Mouse (Mus musculus) B cell, adult 2 months (primary cell): ENCODE results near the gene Atp8a2.
"Not testable (repeated sequence)": the region's sequence is repeated elsewhere in the genome, so short reads cannot be mapped to it uniquely, and the experiment has no call there.

Experiments
- DNase-seq, 2 experiments: peaks; one replicate each; pipeline ENCODE4 v3.0.0; 2022

The Atp8a2 gene

DNA sequence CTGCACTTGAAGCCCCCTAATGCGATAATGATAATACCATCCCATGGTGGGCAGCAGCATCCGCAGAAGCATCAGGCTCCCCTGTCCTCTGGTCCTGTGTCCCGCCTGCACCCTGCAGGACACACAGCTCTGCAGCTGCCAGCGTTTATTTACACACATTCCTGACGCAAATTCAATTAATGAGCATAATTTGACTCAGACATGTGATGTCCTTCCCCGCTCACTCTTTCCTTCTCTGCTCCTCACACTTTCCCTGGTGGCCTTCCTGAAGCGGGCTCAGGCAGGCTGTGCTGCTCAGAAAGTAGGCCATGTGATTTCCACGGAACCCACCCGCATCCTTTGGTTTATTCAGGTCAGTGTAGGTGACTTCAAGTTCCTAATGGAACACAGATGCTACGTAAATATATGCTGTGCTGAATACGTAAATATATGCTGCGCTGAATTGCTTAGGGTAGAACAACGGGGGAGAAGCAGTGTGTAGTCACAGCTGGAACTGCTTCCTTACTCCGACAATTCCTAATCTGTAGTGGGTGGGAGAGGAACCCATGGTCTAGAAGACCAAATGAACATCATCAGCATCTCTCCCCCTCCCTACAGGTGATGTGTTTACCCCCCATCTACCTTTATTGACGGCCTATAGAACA is 437.7 kb downstream of the Atp8a2 start:
- no peak for DNase-seq

DNA sequence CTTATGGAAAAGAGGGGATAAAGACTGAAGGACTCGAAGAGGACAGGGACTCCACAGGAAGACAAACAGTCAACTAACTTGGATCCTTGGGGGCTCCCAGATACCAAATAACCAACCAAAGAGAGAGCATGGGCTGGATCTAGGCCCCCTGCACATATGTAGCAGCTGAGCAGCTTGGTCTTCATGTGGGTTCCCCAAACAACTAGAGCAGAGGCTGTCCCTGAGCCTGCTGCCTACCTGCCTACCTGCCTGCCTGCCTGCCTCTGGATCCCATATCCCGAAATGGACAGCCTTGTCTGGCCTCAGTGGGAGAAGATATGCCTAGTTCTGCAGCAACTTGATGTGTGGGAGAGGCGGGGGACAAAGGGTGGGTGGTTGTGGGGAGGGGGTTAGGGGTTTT is 444.6 kb downstream of the Atp8a2 start:
- DNase-seq = no peak

DNA sequence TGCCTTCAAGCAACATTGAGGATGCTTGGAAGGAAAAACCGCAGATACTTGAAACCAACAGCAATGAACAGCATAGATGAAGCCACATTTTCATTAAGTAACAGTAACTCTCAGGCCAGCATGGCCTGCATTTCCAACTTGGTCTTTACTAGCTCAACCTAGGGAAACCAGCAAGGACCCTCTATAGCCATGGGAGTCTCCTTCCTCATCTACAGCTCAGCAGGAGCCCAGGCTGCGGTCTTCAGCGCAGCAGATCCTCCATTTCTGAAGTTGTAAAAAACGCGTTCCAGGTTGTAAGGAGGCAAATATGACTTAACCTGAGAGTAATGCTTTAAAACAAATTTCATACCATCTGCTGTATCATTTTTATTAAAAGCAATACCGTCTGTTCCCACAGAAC is 447.0 kb downstream of the Atp8a2 start:
- no peak for DNase-seq

DNA sequence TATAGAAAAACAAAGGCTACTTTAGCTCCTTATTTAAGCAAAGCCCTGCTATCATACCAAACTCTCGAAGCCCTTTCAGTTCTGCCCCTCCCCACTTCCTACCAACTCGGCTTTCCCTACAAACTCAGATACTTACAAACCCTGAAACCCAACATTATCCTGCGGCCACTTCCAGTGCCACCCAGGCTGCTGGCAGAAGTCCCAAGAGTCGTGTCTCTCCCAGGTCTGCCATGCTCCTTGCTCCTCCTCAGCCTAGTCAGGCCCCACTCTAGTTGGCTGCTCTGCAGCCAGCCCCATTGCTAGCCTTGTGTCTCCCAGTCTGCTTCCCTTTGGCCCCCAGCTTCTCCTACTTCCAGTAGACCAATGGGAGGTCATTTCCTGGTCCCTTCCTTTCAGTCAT is 451.3 kb downstream of the Atp8a2 start:
- DNase-seq = no peak

DNA sequence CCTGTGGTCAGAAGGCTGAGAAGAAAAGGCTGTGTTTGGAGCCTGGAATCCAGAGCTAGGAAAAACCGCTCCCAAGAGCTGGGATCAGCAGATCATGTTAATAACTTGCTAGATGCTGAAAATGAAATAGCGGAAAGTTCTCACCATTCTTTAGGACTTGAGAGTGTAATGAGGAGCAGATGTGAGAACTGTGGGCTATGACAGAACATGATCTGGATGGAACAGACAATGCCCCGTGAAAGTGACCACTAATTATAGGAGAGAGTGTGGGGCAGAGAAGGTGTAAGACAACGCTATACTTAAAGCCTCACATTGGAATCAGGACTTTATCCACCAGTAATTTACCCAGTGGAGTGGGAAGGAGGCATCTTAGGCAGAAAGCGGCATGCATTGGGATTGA is 455.2 kb downstream of the Atp8a2 start:
- DNase-seq = no peak

DNA sequence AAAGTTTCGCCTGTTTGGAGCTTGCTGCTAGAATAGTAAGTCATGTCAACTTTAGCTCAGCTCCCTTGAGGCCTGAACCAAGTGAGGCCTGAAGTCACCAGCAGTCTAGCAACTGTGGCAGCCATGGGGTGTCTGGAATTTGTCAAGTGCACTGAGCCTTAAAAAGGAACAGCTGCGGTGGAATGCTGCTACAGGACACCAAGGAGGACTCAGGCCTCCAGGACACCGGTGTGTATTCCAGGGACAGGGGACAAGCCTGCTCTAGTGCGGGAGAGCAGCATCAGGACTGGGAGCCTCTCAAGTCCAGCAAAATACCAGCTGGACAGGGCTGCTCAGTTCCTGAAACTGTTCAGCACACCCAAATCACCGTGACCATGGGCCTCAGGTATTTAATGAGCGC is 457.5 kb downstream of the Atp8a2 start:
- DNase-seq = no peak

DNA sequence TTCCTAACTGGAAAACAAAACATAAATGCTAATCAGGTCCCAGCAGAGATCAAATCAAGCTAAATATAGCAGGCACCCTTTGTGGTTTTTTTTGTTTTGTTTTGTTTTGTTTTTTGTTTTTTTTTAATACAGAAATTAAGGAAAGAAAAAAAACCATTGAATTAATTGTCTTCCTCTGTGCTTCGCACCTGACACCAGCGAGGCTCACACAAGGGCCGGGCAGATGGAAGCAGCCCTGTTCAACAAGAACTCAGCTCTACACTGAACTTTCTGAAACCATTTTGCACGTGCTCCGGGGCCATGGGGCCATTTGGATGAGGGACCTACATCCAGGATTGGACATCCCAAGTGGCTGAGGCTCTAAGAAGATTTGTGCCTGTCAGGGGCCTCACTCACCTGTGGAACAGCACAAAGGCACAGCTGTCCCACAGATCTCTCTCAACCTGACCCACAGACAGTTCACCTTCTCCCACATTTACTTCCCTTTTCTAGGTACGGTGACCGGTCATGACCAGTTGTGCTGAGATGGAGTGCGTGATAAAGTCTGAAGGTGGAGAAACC is 459.2 kb downstream of the Atp8a2 start:
- DNase-seq = no peak

DNA sequence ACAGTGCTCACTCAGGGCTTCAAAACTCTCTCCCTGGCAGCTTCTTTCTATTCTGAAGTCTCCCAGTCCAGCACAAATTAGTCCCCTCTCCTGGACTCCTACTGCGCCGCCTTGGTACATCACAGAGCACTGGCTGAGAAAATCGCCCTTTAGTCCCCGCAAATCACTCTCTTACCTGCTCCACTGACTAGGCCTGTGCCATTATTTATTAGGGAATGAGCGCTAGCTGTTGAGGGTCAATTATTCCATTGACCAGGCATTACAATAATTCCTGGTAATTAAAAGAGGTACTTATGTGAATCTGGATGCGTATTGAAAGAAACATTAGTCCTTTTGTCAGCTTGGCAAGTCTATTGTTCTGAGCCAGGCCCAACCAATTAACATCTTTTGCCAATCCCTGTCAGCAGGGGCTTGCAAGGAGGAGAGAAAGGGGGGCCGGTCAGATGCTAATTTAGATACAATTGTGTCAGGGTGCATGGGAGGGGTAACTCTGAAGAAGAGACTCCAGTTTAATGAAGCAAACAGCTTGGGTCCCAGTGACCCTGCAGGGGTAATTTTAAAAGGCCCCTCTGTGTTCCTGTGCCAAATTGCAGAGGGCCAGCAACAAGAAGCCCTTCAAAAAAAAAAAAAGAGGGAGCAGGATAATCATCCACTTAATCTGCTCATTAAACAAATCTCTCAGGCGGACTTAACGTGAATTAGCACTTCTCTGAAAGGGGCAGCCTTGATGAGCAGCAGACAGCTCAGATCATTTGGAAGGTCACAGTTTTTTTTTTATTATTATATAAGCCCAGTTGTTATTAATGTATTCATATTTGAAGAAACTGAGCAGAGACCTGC is 459.9 kb downstream of the Atp8a2 start:
- no peak for DNase-seq

DNA sequence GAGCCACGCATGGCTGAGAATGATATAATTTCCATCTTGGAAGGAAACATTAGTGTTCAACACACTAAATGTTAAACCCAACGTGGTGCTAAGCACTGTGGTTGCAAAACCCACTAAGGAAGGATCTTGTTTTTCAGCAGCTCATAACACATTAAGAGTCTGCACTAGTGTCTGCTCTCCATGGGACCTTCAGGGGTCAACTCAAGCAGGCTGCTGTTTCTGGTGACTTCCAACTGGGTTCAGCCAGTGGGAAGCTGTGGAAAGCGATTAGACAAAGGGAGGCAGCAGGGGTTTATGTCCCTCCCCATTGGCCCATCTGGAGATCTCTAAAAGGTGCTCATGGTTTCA is 467.0 kb downstream of the Atp8a2 start:
- no peak for DNase-seq

DNA sequence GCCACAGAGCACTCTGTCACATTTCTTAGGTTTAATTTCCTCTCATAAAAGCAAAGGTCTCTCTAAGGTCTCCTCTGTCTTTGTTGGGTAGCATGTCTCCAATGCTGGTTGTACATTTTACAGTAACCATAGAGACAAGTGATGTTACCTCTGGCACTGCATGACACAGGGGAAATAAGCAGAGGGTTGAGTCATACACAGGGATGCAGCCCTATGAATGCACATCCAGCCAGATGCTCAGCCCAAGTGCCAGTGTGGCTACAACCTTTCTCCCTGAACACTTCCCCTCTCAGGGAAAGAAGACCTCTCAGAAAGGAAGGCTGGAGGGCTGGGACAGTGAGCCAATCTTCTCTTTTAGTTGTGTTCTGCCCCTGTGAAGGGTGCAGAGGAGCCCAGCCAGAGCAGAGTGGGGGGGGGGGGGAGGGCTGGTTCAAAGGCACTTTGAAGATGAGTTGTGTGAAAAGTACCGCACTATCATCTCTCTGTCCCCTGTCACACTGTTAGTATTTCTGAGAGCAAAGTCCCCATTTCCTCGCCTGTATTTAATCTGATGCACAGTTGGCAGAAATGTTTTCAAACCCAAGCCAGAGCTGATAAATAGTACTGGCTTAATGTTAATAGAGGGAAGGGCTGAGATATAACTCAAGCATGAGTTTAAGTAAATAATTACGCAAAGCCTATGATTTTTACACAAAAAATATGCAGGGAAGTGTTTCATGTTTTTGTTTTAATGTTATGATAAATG is 467.5 kb downstream of the Atp8a2 start:
- DNase-seq = no peak

DNA sequence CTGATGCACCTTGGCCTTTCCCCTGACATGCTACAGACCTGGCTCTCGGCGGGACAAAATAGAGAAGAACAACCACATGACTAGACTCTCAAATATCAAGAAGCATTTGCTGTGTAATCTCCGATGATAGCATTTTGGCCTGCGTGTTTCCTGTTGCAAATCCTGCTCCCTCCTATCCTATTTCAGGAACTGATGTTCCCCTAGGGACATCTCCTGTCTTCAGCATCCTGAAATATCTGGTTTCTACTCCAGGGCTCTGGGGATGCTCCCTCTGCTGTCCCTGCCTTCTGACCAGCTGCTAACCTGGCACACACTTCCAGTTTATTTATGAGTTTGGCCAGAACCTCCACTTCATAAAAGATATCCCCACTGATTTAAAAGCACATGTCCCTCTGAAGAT is 470.0 kb downstream of the Atp8a2 start:
- no peak for DNase-seq

DNA sequence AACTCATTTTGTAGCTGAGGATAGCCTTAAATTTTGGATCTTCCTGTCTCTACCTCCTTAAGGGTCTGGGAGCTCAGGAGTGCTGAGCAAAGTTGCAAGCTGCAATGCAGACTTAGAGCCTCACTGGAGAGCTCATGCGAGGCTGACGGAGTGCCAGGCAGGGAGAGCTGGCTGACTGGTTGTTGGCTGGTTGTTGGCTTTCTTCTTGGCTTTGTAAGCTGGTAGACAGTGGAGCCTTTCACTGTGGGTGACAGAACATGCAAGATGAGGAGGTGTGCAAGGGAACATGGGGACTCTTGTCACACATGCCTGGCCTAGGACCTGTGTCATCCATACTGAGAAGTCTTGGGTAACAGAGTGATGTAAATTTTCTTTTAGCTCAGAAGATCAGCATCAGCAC is 473.8 kb downstream of the Atp8a2 start:
- DNase-seq = no peak

DNA sequence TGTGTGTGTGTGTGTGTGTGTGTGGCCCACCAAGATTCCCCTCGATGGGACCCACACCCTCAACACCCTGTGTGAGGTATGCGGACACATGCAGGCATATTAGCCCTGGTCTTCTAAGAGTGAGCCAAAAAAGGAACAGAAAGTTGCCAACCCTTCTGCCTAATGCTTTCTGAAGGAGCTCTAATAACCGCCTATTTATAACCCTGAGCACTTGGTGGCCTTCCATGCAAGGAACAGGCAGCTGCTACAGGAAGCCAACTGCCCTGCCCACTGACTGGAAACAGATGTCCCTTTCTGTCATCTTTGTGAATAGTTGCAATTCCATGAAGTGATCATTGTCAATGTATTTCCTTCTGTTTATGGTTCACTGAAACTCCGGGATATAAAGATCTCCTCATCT is 475.0 kb downstream of the Atp8a2 start:
- DNase-seq = peak; percentile 5 to 6

DNA sequence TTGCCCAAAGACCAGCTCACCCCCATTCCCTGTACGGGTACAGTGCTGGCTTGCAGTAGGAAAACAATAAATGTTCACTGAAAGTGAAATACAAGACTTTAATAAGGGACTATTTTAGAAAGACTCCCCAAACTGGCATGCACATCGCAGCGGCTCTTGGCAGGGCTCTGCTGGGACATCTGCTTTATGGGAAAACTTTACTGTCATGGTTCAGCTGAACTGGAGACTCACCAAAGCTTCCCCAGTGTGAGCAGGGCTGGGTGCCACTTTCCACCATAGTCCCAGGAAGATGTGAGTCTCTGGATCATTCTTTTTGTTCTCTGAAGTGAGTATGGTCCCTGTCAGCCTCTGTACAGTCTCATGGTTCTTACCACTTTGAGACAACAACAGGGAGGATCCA is 475.6 kb downstream of the Atp8a2 start:
- no peak for DNase-seq

DNA sequence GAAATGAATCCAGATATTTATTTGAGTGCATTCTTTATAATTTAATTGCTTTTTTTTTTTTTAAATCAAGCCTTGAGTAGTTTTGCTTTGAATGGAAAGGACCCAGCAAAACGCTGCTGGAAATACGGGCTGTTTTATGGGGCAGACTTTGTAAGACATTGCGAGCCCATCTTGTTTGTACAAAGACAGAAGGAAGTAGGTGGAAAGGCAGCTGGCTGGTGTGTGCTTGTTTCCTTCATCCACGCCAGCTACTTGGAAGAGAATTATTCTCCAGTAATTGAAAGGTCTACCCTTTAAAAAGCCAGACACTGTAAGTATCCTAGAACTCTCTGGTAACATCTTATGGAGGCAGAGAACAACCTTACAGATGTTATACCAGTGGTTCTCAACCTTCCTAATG is 476.6 kb downstream of the Atp8a2 start:
- no peak for DNase-seq

DNA sequence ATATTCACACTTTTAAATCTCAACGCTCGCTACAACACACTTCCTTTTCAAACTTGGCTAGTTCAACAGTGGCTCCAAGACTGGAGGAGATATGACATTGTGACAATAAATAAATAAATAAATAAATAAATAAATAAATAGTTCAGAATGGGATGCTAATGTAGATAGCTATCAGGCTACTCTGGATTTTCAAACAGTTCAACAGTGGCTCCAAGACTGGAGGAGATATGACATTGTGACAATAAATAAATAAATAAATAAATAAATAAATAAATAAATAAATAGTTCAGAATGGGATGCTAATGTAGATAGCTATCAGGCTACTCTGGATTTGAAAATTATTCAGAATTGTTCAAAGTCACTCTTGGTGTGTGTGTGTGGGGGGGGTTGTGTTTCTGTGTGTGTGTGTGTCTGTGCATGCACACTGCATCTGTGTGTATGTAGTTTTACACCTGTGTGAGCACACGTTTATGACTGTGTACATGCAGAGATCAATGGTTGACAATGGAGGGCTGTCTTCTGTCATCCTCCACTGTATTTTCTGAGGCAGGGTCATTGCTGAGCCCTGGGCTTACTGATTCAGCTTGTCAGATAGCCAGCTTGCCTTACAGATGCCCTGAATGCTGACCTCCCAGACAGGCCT is 480.4 kb downstream of the Atp8a2 start:
- DNase-seq = not testable (repeated sequence)

DNA sequence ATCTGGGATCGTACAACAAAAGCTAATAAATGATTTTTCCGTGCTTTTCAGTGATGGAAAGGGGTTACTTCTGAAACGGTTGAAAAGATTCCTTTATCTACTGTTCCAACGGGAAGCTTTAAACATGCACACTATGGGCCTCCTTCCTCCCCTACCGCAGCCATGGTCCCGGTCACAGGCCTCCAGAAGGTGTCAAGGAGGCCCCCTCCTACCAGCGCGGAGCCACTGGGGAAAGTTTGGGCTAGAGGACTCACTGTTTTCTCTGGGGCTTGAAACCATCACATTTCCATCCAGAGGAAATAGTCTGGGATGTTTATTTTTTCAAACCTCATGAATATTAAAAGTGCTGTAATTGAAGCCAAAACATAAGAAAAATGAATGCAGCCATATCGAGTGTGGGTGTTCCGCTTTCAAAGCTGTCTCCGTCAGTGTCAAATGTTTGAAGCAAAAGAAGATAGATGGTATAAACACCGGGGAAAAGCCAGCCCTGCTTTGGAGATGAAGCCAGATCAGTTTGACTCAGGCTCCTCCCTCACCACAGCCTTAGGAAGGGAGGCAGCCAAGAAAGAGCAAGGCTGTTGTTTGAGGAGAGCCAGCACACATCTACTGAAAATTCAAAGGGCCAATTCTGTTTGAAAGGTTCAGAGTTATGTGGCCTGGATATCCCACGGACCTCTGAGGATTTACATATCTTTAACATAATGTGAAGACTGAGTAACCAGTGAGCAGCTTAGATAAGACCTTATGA is 481.1 kb downstream of the Atp8a2 start:
- no peak for DNase-seq

DNA sequence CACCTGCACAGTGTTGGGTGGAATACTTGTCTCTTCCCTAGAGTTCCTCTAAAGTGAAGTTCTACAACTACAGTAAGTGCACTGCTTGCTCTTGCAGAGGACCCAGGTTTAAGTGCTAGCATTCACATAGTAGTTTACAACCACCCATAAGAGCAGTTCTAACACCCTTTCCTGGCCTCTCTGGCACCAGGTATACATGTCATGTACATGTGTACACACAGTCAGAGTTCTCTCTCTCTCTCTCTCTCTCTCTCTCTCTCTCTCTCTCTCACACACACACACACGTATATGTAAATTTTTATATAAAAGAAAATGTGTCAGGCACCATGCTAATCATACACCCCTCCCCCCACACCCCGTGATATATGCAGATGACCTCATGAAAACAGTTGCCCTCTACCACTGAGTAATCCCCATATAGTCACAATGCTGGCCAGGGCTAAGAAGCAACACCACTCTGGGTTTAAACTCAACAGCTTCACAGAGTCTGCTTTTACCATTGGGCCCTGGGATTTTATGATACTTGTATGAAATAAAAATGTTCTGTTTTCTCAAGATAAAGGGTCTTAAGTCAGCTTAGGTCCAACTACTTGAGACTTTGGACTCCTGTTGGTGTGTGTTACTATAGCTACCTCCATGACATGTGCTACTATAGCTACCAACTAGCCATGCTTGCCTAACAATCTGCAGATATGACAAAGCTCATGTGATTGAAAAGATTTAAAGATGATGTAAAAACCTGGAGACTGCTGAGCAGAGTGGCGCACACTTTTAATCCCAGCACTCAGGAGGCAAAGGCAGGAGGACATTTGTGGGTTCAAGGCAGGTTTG is 487.3 kb downstream of the Atp8a2 start:
- no peak for DNase-seq

DNA sequence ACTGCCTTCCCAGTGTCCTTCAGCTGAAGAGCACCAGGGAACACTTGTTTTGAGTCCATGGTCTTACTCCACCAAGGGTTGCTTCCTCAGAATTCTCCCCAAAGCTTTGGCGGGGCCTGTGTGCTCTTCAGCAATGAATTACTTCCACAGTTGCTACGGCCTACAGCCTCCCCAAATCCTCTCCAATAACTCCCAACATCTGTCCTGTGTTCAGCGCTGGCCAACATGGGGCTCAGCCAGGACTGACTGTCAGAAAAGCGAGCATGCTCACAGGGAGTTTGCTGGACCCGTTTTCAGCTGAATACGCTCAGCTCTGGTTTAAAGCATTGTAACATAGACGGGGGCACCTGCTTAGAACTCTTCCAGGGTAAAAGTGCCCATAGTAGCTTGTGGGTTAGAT is 489.0 kb downstream of the Atp8a2 start:
- no peak for DNase-seq

DNA sequence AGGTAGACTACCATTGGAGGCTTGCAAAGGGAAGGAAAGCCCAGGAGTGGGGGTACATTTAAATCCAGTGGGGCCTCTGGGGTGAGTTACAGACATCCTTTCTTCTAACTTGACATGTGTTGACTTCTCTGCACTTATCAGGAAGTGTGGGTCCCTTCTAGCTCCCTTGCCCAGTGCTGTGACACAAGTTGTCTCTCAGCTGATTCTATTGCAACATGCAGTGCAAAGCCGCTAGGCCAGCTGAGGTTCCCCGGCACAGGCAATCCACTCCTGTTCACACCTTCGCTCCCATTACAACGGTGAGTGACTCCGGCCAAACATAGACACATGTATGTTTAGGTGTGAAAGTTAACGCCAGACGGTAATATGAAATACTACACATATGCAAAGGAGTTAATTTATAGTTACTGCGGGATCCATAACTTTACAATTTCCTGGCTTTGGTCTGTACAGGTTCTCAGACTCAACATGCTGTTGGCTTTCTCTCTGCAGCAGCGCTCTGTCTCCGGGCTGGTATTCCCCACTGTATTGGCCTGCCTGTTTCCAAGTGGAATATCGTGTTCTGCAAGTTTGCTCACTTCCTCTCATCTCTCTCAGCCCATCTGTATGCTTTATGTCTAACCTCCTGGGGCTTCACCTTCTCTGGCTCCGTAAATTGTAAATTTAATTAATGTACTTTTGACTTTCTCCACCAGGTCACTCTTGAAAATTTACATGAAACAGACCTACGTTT is 491.5 kb downstream of the Atp8a2 start:
- DNase-seq = no peak

DNA sequence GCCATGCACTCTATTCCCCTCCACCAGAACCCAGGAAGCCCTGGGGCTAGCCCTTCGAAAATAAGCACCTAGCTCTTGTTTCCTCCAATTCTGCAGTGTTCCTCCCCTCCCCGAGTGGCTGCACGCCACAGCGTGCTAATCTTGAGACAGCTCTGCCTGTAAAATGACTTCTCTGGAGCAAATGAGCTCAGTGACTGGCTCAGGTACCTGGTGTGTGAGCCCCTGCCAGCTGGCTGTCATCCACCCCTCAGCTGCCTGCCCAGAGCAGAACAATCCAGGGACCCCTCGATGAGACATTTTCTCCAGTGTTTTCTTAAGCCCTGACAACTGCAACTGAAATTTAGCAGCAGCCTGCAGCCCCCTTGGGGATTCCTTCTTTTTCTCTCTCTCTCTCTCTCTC is 495.5 kb downstream of the Atp8a2 start:
- no peak for DNase-seq
